1 mouse cellular context compared by ENCODE assay signal in the genomic region with DNA sequence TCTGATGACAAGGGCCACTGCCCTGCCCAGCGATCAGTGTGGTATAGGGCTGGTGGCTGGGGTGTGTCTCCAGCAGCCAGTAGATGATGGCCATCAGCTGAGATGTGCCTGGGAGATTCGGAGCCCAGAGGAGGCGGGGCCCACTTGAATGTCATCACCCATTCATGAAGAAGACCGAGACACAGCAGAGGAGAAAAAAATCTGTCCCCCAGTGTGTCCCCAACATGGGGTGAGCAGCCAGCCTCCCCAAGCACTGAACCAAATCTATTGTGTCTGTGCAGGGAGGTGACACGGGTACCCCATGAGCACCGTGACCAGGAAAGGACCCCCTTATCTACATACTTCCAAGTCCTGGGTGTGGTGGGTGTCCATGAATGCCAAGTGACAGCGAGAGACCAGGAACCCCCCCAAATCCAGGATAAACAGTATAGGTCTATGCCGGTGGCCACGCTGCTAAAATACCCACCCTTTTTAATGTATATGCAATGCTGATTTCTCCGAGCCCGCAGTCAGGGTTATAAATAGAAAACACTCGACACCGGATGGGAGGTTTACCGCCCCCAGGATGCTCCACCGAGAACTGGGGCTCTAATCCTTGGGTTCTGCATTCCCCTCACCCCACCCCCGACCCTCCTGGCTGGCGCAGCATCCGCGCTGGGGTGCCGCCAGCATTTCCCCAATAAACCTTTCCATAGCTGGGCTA.
TF ChIP-seq lines count a peak whose summit lies in the region.

No protein-coding gene starts in this region.

TF ChIP-seq in myocyte, 11 proteins besides CTCF, POLR2A, EP300 and RAD21 (continued from another document):
- TF ChIP-seq REST (IDR thresholded peaks at IDR 0.05; ENCODE audit: insufficient read depth, insufficient read length) = no peak
